Mouse (Mus musculus) lung, embryonic 16.5 days (tissue): Measurements from ENCODE around the gene Olfr220. TPM values are rescaled to one million over a fixed set of nuclear protein-coding genes. Genes with fewer than 3 reads are reported as not detected.

Experiments
- ATAC-seq: fragments of 200-750 bp; cut with Nextera tagmentation; 2 replicates; pipeline ENCODE4 v1.8.0; 2017; ENCODE audit warnings: low read depth, mild to moderate bottlenecking, moderate library complexity
- H3K27ac ChIP-seq: fragments of 300-500 bp; sonication (generic); 2 replicates; pipeline ENCODE4 v1.5.1; 2014; ENCODE audit warnings: mild to moderate bottlenecking, control low read depth, low read length
- H3K27me3 ChIP-seq: fragments of 300-500 bp; sonication (generic); 2 replicates; pipeline ENCODE4 v1.6.1; 2014; ENCODE audit warnings: low read depth, low read length, mixed read lengths; ENCODE audit not compliant: control insufficient read depth, insufficient read depth
- H3K36me3 ChIP-seq: fragments of 300-500 bp; sonication (generic); 2 replicates; pipeline ENCODE4 v1.6.1; 2014; ENCODE audit warnings: low read length; ENCODE audit not compliant: control insufficient read depth, insufficient read depth
- H3K4me1 ChIP-seq: fragments of 300-500 bp; sonication (generic); replicated peaks from 2 replicates; pipeline ENCODE4 v1.6.1; 2014; ENCODE audit warnings: low read length, mixed read lengths; ENCODE audit not compliant: control insufficient read depth, insufficient read depth
- H3K4me2 ChIP-seq: fragments of 300-500 bp; sonication (generic); 2 replicates; pipeline ENCODE4 v1.6.1; 2014; ENCODE audit warnings: low read depth, low read length, control low read depth
- H3K4me3 ChIP-seq: fragments of 300-500 bp; sonication (generic); 2 replicates; pipeline ENCODE4 v1.5.1; 2014; ENCODE audit warnings: mild to moderate bottlenecking, low read length, control low read depth
- H3K9ac ChIP-seq: fragments of 300-500 bp; sonication (generic); 2 replicates; pipeline ENCODE4 v1.6.1; 2014; ENCODE audit warnings: low read length, control low read depth
- H3K9me3 ChIP-seq: fragments of 300-500 bp; sonication (generic); 2 replicates; pipeline ENCODE4 v1.6.1; 2016; ENCODE audit warnings: low read length; ENCODE audit not compliant: control insufficient read depth
- WGBS: fragments of 180-500 bp; shearing (Covaris S2); extraction: QIAGEN DNeasy Blood & Tissue Kit; methylation state at CpG from one replicate; pipeline ENCODE4 v1.1.7; 2014; 5-methylcytosine and 5-hydroxymethylcytosine counted together
- polyA plus RNA-seq: library from polyadenylated mRNA; unstranded; fragments of >200 nt; fragmentation: Nextera tagmentation; extraction: Ambion mirVana; gene quantifications from 2 replicates; pipeline ENCODE4 v1.2.1, GENCODE M21; 2015

Olfr220 gene
- polyA plus RNA-seq: not detected in 2 replicates

- H3K27ac ChIP-seq: no peak within 1 kb of the TSS
- H3K9me3 ChIP-seq: no peaks in the 10 kb centered on the region
- no peaks in the 10 kb centered on the region for H3K36me3 ChIP-seq
- H3K27me3 ChIP-seq: no peaks in the 10 kb centered on the region
- no peak for ATAC-seq
- H3K4me3 ChIP-seq: no peak within 1 kb of the TSS
- WGBS: 36% methylated on average over 1 of the region's 1 CpGs
- no peaks in the 10 kb centered on the region for H3K4me1 ChIP-seq
- H3K4me2 ChIP-seq: no peak within 1 kb of the TSS
- H3K9ac ChIP-seq: no peak within 1 kb of the TSS
Measured at GRCm38 (mm10) chr1:174441782-174442181, at the start of gene Olfr220. Gene Olfr220 (plus strand): TSS chr1:174442082.

GRCm38 (mm10) chr1:174422959-174423358 lies 18.9 kb upstream of the Olfr220 start:
- Histone ChIP-seq H3K27ac (no peak overlapping the region), H3K9ac (no peak overlapping the region), H3K4me2 (no peak overlapping the region), H3K36me3 (no peaks in the 10 kb centered on the region), H3K27me3 (no peaks in the 10 kb centered on the region), H3K9me3 (no peaks in the 10 kb centered on the region), H3K4me3 (no peak overlapping the region), H3K4me1 (no peaks in the 10 kb centered on the region)
- WGBS: 60% methylated on average over 4 of the region's 4 CpGs
- no peak for ATAC-seq

GRCm38 (mm10) chr1:174423764-174424163 lies 18.1 kb upstream of the Olfr220 start, which contains the start of gene Olfr414:
Gene Olfr414 (plus strand): TSS chr1:174424064.
- H3K9me3 ChIP-seq: no peaks in the 10 kb centered on the region
- no peak within 1 kb of the TSS for H3K9ac ChIP-seq
- H3K27ac ChIP-seq: no peak within 1 kb of the TSS
- H3K27me3 ChIP-seq: no peaks in the 10 kb centered on the region
- H3K4me2 ChIP-seq: no peak within 1 kb of the TSS
- no peak for ATAC-seq
- no peaks in the 10 kb centered on the region for H3K4me1 ChIP-seq
- H3K4me3 ChIP-seq: no peak within 1 kb of the TSS
- H3K36me3 ChIP-seq: no peaks in the 10 kb centered on the region
- WGBS: 48% methylated on average over 1 of the region's 1 CpGs

GRCm38 (mm10) chr1:174426180-174426986 lies 15.5 kb upstream of the Olfr220 start:
- WGBS: 38% methylated on average over 3 of the region's 3 CpGs
- H3K4me2 ChIP-seq: no peak overlapping the region
- no peaks in the 10 kb centered on the region for H3K27me3 ChIP-seq
- H3K9ac ChIP-seq: no peak overlapping the region
- no peak overlapping the region for H3K27ac ChIP-seq
- H3K36me3 ChIP-seq: no peaks in the 10 kb centered on the region
- no peak for ATAC-seq
- no peaks in the 10 kb centered on the region for H3K9me3 ChIP-seq
- no peak overlapping the region for H3K4me3 ChIP-seq
- H3K4me1 ChIP-seq: no peaks in the 10 kb centered on the region

GRCm38 (mm10) chr1:174427402-174427801 lies 14.5 kb upstream of the Olfr220 start:
- no peaks in the 10 kb centered on the region for H3K36me3 ChIP-seq
- ATAC-seq: no peak
- no peaks in the 10 kb centered on the region for H3K27me3 ChIP-seq
- no peaks in the 10 kb centered on the region for H3K4me1 ChIP-seq
- H3K4me3 ChIP-seq: no peak overlapping the region
- H3K9me3 ChIP-seq: no peaks in the 10 kb centered on the region
- 70% methylated on average over 1 of the region's 1 CpGs for WGBS
- H3K27ac ChIP-seq: no peak overlapping the region
- H3K4me2 ChIP-seq: no peak overlapping the region
- H3K9ac ChIP-seq: no peak overlapping the region

- ATAC-seq: no peak
- Histone ChIP-seq H3K36me3 (no peaks in the 10 kb centered on the region), H3K4me1 (no peaks in the 10 kb centered on the region), H3K27ac (no peak overlapping the region), H3K9ac (no peak overlapping the region), H3K27me3 (no peaks in the 10 kb centered on the region), H3K4me2 (no peak overlapping the region), H3K9me3 (no peaks in the 10 kb centered on the region), H3K4me3 (no peak overlapping the region)
- 77% methylated on average over 2 of the region's 2 CpGs for WGBS
Measured at GRCm38 (mm10) chr1:174428407-174428806, 13.5 kb upstream of the Olfr220 start.

GRCm38 (mm10) chr1:174434121-174434520 lies 7.8 kb upstream of the Olfr220 start:
- no peak overlapping the region for H3K4me3 ChIP-seq
- no peak for ATAC-seq
- WGBS: 38% methylated on average over 1 of the region's 1 CpGs

GRCm38 (mm10) chr1:174455100-174455499 lies 13.2 kb downstream of the Olfr220 start:
- H3K9me3 ChIP-seq: no peaks in the 10 kb centered on the region
- no peaks in the 10 kb centered on the region for H3K36me3 ChIP-seq
- 78% methylated on average over 2 of the region's 2 CpGs for WGBS

More at GRCm38 (mm10) chr1:174434121-174434520, 7.8 kb upstream of the Olfr220 start:
- Histone ChIP-seq H3K27ac (no peak overlapping the region), H3K4me2 (no peak overlapping the region), H3K9me3 (no peaks in the 10 kb centered on the region), H3K9ac (no peak overlapping the region), H3K27me3 (no peaks in the 10 kb centered on the region), H3K36me3 (no peaks in the 10 kb centered on the region), H3K4me1 (no peaks in the 10 kb centered on the region)

GRCm38 (mm10) chr1:174465385-174465784 lies 23.5 kb downstream of the Olfr220 start:
- H3K36me3 ChIP-seq: no peaks in the 10 kb centered on the region
- 74% methylated on average over 3 of the region's 3 CpGs for WGBS

More at GRCm38 (mm10) chr1:174455100-174455499, 13.2 kb downstream of the Olfr220 start:
- no peak for ATAC-seq
- Histone ChIP-seq H3K4me2 (no peak overlapping the region), H3K9ac (no peak overlapping the region), H3K27me3 (no peaks in the 10 kb centered on the region), H3K27ac (no peak overlapping the region), H3K4me1 (no peaks in the 10 kb centered on the region), H3K4me3 (no peak overlapping the region)

More at GRCm38 (mm10) chr1:174465385-174465784, 23.5 kb downstream of the Olfr220 start:
- no peak overlapping the region for H3K9ac ChIP-seq
- no peak overlapping the region for H3K4me2 ChIP-seq
- no peak overlapping the region for H3K4me3 ChIP-seq
- ATAC-seq: no peak
- H3K9me3 ChIP-seq: no peaks in the 10 kb centered on the region
- no peak overlapping the region for H3K27ac ChIP-seq
- H3K4me1 ChIP-seq: no peaks in the 10 kb centered on the region
- no peaks in the 10 kb centered on the region for H3K27me3 ChIP-seq
